Mouse (Mus musculus): ENCODE measurements around the gene Tgm7. TPM values are rescaled to one million over a fixed set of nuclear protein-coding genes. Genes with fewer than 3 reads are reported as not detected.
"Not testable (repeated sequence)": the region's sequence is repeated elsewhere in the genome, so short reads cannot be mapped to it uniquely, and the experiment has no call there.

Tgm7 gene
- polyA plus RNA-seq, 1 experiment from 2014 or later = not detected

DNA sequence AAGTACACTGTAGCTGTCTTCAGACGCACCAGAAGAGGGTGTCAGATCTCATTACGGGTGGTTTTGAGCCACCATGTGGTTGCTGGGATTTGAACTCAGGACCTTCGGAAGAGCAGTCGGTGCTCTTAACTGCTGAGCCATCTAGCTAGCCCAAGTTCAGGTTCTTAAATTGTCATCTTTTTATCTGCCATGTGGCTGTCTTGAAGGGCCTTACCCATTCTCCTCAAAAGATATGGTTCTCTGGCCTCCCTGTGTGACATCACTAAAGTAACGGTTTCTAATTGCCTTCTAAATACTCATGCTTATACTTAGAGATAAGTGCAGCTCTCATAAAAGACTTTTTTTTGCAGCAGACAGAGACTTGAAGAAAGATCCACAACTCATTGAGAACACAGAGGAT, 16.7 kb upstream of the Tgm7 start:
- H3K4me1 ChIP-seq; H3K9me3 ChIP-seq; H3K27ac ChIP-seq (replicated peaks); H3K36me3 ChIP-seq (replicated peaks); H3K4me3 ChIP-seq; H3K27me3 ChIP-seq (replicated peaks; ENCODE audit: low read depth, poor library complexity, severe bottlenecking); DNase-seq (ENCODE audit: low spot score): not testable (repeated sequence)
- WGBS = 94% methylated on average over 5 of the region's 5 CpGs

- WGBS = 87% methylated on average over 3 of the region's 3 CpGs
- no peaks in the 10 kb centered on the region for H3K36me3 ChIP-seq (replicated peaks)
Measured at GRCm38 (mm10) chr2:121119260-121119659, 9.7 kb upstream of the Tgm7 start.

GRCm38 (mm10) chr2:121115418-121115817, 5.8 kb upstream of the Tgm7 start:
- no peaks in the 10 kb centered on the region for H3K4me1 ChIP-seq
- no peaks in the 10 kb centered on the region for H3K9me3 ChIP-seq
- DNase-seq (ENCODE audit: low spot score) = no peak
- no peaks in the 10 kb centered on the region for H3K36me3 ChIP-seq (replicated peaks)
- no peak overlapping the region for H3K4me3 ChIP-seq
- 91% methylated on average over 2 of the region's 2 CpGs for WGBS
- no peaks in the 10 kb centered on the region for H3K27me3 ChIP-seq (replicated peaks; ENCODE audit: low read depth, poor library complexity, severe bottlenecking)
- H3K27ac ChIP-seq (replicated peaks) = no peak overlapping the region

More at GRCm38 (mm10) chr2:121119260-121119659, 9.7 kb upstream of the Tgm7 start:
- no peak for DNase-seq (ENCODE audit: low spot score)
- Histone ChIP-seq H3K4me1 (no peaks in the 10 kb centered on the region), H3K9me3 (no peaks in the 10 kb centered on the region), H3K27me3 (replicated peaks; ENCODE audit: low read depth, poor library complexity, severe bottlenecking) (no peaks in the 10 kb centered on the region), H3K4me3 (no peak overlapping the region), H3K27ac (replicated peaks) (no peak overlapping the region)

DNA sequence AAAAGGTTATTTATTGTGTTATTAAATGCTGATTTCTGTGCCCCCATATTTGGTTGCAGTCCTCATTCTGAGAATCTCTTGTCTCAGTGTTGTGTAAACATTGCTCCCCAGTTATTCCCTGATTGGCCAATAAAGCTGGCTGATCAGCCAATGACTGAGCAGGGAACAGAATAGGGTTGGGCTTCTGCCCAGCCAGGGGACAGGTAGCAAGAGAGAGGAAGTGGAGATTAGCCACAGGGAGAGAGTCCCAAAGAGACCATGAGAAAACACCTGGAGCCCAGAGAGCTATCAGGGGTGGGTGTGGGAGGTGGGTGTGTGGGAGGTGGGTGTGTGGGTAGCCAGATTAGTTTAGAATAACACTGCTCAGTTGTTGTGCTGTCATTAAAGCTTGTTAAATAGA, 3.7 kb downstream of the Tgm7 start:
- no peaks in the 10 kb centered on the region for H3K27me3 ChIP-seq (replicated peaks; ENCODE audit: low read depth, poor library complexity, severe bottlenecking)
- no peaks in the 10 kb centered on the region for H3K4me1 ChIP-seq
- no peak overlapping the region for H3K4me3 ChIP-seq
- no peaks in the 10 kb centered on the region for H3K36me3 ChIP-seq (replicated peaks)
- no peak overlapping the region for H3K27ac ChIP-seq (replicated peaks)
- H3K9me3 ChIP-seq = no peaks in the 10 kb centered on the region
- no peak for DNase-seq (ENCODE audit: low spot score)

- Histone ChIP-seq H3K4me3 (no peak overlapping the region), H3K4me1 (no peaks in the 10 kb centered on the region), H3K27me3 (replicated peaks; ENCODE audit: low read depth, poor library complexity, severe bottlenecking) (no peaks in the 10 kb centered on the region), H3K36me3 (replicated peaks) (no peaks in the 10 kb centered on the region), H3K9me3 (no peaks in the 10 kb centered on the region), H3K27ac (replicated peaks) (no peak overlapping the region)
- WGBS = 33% methylated on average over 9 of the region's 9 CpGs
- DNase-seq (ENCODE audit: low spot score) = peak; percentile 54
Measured at GRCm38 (mm10) chr2:121102051-121102450, 7.5 kb downstream of the Tgm7 start.

DNA sequence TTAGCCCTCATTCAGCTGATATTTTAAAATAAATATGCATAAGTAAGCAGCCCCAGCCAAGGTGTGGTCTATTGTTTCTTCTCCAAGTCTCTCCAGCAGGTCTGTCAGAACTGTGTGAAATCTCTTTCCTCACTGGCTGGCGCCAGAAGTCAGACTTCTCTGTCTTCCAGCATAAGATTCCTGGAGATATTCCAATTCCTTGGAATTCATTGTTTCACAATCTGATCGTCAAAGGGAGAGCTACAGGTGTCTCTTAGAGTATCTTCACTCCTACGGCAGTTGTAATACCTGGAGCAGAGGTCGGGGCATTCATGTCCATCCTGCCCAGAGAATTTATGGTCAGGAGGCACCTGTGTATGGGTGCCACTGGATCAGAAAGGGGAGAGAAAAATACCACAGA, 19.8 kb downstream of the Tgm7 start:
- H3K4me1 ChIP-seq = peaks cover 3% of the 10 kb centered on the region; the same call in 1 of the 2 replicates
- H3K36me3 ChIP-seq (replicated peaks) = no peaks in the 10 kb centered on the region
- no peak for DNase-seq (ENCODE audit: low spot score)
- no peaks in the 10 kb centered on the region for H3K9me3 ChIP-seq
- H3K27ac ChIP-seq (replicated peaks) = no peak overlapping the region
- 78% methylated on average over 4 of the region's 4 CpGs for WGBS
- H3K27me3 ChIP-seq (replicated peaks; ENCODE audit: low read depth, poor library complexity, severe bottlenecking) = no peaks in the 10 kb centered on the region
- no peak overlapping the region for H3K4me3 ChIP-seq

GRCm38 (mm10) chr2:121088507-121088906, 21.1 kb downstream of the Tgm7 start:
- DNase-seq (ENCODE audit: low spot score) = no peak
- H3K27me3 ChIP-seq (replicated peaks; ENCODE audit: low read depth, poor library complexity, severe bottlenecking) = no peaks in the 10 kb centered on the region
- WGBS = 92% methylated on average over 3 of the region's 3 CpGs
- H3K9me3 ChIP-seq = no peaks in the 10 kb centered on the region
- no peak overlapping the region for H3K27ac ChIP-seq (replicated peaks)
- no peaks in the 10 kb centered on the region for H3K36me3 ChIP-seq (replicated peaks)
- H3K4me3 ChIP-seq = no peak overlapping the region
- peaks cover 3% of the 10 kb centered on the region; the same call in 1 of the 2 replicates for H3K4me1 ChIP-seq

GRCm38 (mm10) chr2:121085480-121086185, 24.0 kb downstream of the Tgm7 start, which contains the start of gene Tgm5:
Gene Tgm5 (minus strand): TSS chr2:121085841.
- Histone ChIP-seq H3K9me3 (no peaks in the 10 kb centered on the region), H3K36me3 (replicated peaks) (no peaks in the 10 kb centered on the region), H3K4me3 (no peak within 1 kb of the TSS), H3K27ac (replicated peaks) (no peak within 1 kb of the TSS), H3K4me1 (peaks cover 3% of the 10 kb centered on the region; the same call in 1 of the 2 replicates), H3K27me3 (replicated peaks; ENCODE audit: low read depth, poor library complexity, severe bottlenecking) (no peaks in the 10 kb centered on the region)
- whole genome bisulfite sequencing = 65% methylated on average over 6 of the region's 6 CpGs
- no peak for DNase-seq (ENCODE audit: low spot score)

DNA sequence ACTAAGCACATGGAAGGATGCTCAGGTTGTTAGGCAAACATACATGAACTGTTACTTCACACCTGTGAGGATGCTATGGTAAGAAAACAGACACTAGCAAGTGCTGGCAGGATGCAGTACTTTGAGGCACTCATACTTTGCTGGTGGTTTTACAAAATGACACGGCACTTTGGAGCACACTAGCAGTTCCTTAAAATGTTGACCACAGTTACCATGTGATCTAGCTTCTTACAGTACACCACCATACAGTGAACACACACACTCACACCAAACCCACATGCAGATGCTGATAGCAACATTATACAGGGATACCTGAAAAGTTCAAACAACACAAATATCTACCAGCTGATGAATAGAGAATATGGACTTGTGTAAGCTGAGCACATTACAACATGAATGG, 27.0 kb downstream of the Tgm7 start:
- Histone ChIP-seq H3K36me3 (replicated peaks) (no peaks in the 10 kb centered on the region), H3K4me1 (peaks cover 3% of the 10 kb centered on the region; the same call in 1 of the 2 replicates), H3K9me3 (no peaks in the 10 kb centered on the region), H3K27me3 (replicated peaks; ENCODE audit: low read depth, poor library complexity, severe bottlenecking) (no peaks in the 10 kb centered on the region), H3K4me3 (no peak overlapping the region), H3K27ac (replicated peaks) (no peak overlapping the region)
- WGBS = 81% methylated on average over 1 of the region's 1 CpGs
- DNase-seq (ENCODE audit: low spot score) = no peak

DNA sequence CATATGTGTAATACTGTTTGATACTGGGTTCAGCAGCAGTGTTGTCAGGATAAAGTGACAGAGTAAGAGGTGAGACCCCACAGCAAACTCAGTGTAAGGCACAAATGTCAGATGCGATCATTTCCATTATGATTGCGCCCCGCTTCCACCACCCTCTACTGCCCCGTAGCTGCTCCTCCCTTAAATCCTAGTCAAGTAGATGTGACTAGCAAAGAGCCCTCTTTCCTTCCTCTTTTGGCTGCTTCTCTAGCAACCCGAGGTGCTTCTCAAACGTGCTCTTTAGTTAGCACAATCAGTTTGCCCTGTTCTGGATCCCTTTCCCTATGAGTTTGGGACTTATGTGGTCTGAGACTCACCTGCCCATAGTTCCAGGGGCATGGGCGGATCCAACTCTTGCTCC, 34.8 kb downstream of the Tgm7 start:
- Histone ChIP-seq H3K27ac (replicated peaks) (no peak overlapping the region), H3K4me1 (no peaks in the 10 kb centered on the region), H3K36me3 (replicated peaks) (no peaks in the 10 kb centered on the region), H3K4me3 (no peak overlapping the region), H3K9me3 (no peaks in the 10 kb centered on the region), H3K27me3 (replicated peaks; ENCODE audit: low read depth, poor library complexity, severe bottlenecking) (no peaks in the 10 kb centered on the region)
- 82% methylated on average over 7 of the region's 7 CpGs for WGBS
- DNase-seq (ENCODE audit: low spot score) = no peak

DNA sequence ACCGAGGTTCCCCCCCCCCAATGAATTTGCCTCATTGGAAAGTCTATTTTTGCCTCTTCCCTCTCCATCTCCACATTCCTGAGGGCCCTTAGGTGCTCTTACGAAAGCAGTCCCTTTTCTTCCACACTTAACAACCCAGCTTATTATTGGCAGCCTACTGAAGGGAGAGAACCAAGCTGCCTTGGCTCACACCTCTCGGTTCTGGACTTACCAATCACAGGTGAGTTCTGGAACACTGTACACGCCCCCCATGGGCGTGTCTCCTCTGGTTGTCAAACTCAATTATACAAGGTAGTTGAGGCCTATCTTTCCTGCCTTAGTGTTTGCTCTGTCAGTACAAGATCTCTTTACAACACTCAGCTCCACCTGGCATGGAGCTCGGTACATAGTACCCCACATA, 37.7 kb downstream of the Tgm7 start:
- DNase-seq (ENCODE audit: low spot score) = no peak
- WGBS = 84% methylated on average over 6 of the region's 6 CpGs
- H3K27ac ChIP-seq (replicated peaks) = no peak overlapping the region

GRCm38 (mm10) chr2:121069506-121069905, 40.1 kb downstream of the Tgm7 start:
- 67% methylated on average over 6 of the region's 6 CpGs for WGBS
- H3K27me3 ChIP-seq (replicated peaks; ENCODE audit: low read depth, poor library complexity, severe bottlenecking) = no peaks in the 10 kb centered on the region
- H3K9me3 ChIP-seq = no peaks in the 10 kb centered on the region
- no peak overlapping the region for H3K4me3 ChIP-seq
- no peak overlapping the region for H3K27ac ChIP-seq (replicated peaks)
- no peaks in the 10 kb centered on the region for H3K36me3 ChIP-seq (replicated peaks)
- H3K4me1 ChIP-seq = no peaks in the 10 kb centered on the region
- DNase-seq (ENCODE audit: low spot score) = no peak

More for the DNA sequence above, 37.7 kb downstream of the Tgm7 start:
- no peaks in the 10 kb centered on the region for H3K27me3 ChIP-seq (replicated peaks; ENCODE audit: low read depth, poor library complexity, severe bottlenecking)
- H3K4me3 ChIP-seq = no peak overlapping the region
- H3K36me3 ChIP-seq (replicated peaks) = no peaks in the 10 kb centered on the region
- no peaks in the 10 kb centered on the region for H3K4me1 ChIP-seq
- no peaks in the 10 kb centered on the region for H3K9me3 ChIP-seq

DNA sequence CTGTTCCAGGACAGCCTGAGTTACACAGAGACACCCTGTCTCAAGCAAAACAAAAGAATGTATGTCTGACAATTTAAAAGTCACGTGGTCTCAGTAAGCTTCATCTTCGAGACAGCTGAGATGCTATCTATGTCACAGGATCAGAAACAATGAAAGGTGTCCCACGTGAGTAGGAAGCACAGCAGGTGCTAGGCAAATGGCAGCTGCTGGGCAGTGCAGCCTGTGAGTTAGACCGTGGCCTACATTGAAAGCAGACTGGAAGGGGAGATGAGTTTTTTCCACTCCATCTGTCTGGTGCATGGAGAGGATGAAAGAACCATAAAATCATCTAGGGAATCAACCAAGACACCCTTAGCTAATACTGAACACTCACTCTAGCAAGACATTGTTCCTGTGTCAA, 42.5 kb downstream of the Tgm7 start:
- Histone ChIP-seq H3K4me3 (no peak overlapping the region), H3K27me3 (replicated peaks; ENCODE audit: low read depth, poor library complexity, severe bottlenecking) (no peaks in the 10 kb centered on the region), H3K4me1 (no peaks in the 10 kb centered on the region), H3K36me3 (replicated peaks) (no peaks in the 10 kb centered on the region), H3K27ac (replicated peaks) (no peak overlapping the region), H3K9me3 (no peaks in the 10 kb centered on the region)
- WGBS = 71% methylated on average over 4 of the region's 4 CpGs
- DNase-seq (ENCODE audit: low spot score) = no peak
